Mouse (Mus musculus): ENCODE data around the gene Lax1.

DNA sequence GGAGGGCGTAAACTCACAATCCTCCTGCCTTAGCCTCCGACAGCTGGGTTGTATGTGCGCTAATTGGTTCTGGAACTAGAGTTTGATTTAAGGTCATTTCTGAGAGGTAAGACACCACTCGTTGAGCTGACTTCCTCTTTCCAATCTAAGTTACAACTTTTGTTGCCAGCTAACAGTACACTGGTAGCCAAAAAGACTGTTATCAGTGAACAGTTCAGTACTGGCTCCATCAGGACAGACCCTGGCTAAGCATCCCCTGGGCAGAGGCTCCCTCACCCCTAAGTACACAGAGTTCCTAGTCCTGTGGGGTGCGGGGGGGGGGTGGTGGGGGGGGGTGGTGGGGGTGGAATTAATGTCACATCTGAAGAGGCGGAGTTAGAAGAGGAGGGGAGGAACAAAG is 21.0 kb upstream of the Lax1 start:
- no peak for TF ChIP-seq MAX (IDR thresholded peaks at IDR 0.05; ENCODE audit: low read length)
- peak in 1 of 2 experiments; percentile 55; a peak in 1 of 4 replicates for TF ChIP-seq EP300 (IDR thresholded peaks at IDR 0.05; ENCODE audit: low read depth in 1 of 2, low read length in 2 of 2)
- no peak for TF ChIP-seq CTCF (IDR thresholded peaks at IDR 0.05 in 2 of 3, conservative IDR thresholded peaks at IDR 0.05 in 1 of 3; ENCODE audit: control insufficient read depth in 1 of 3, insufficient read depth in 1 of 3, low read depth in 2 of 3, low read length in 3 of 3, poor library complexity in 1 of 3, severe bottlenecking in 1 of 3)
- TF ChIP-seq POLR2A (IDR thresholded peaks at IDR 0.05; ENCODE audit: control insufficient read depth in 1 of 2, insufficient read depth in 1 of 2, low read depth in 1 of 2, low read length in 2 of 2, poor library complexity in 1 of 2), result no peak
- TF ChIP-seq RCOR1 (IDR thresholded peaks at IDR 0.05; ENCODE audit: low read depth, low read length), result no peak
- TF ChIP-seq ELF1 (IDR thresholded peaks at IDR 0.05; ENCODE audit: low read depth, low read length), result no peak
- TF ChIP-seq SMC3 (IDR thresholded peaks at IDR 0.05; ENCODE audit: low read depth, low read length), result no peak
- TF ChIP-seq NELFE (IDR thresholded peaks at IDR 0.05; ENCODE audit: low read depth, low read length), result no peak
- no peak for TF ChIP-seq POLR2AphosphoS2 (IDR thresholded peaks at IDR 0.05; ENCODE audit: low read length)
- no peak for TF ChIP-seq MAZ (IDR thresholded peaks at IDR 0.05; ENCODE audit: low read depth, low read length)
- TF ChIP-seq USF1 (IDR thresholded peaks at IDR 0.05; ENCODE audit: low read depth, low read length), result no peak
- TF ChIP-seq MYC (IDR thresholded peaks at IDR 0.05; ENCODE audit: low read depth, low read length), result no peak
- TF ChIP-seq GABPA (IDR thresholded peaks at IDR 0.05; ENCODE audit: low read depth, low read length), result no peak
- no peak for TF ChIP-seq BHLHE40 (IDR thresholded peaks at IDR 0.05; ENCODE audit: borderline replicate concordance, low read depth, low read length)
